Mouse (Mus musculus) lung, postnatal 0 days (tissue): Measurements from ENCODE around the gene Cgref1.

Source experiments
- CTCF ChIP-seq: IDR thresholded peaks from 2 replicates; pipeline ENCODE4 v1.5.1; 2016; ENCODE audit warnings: antibody characterized with exemption, mild to moderate bottlenecking
- EP300 ChIP-seq: IDR thresholded peaks from 2 replicates; pipeline ENCODE4 v1.6.1; 2016; ENCODE audit warnings: antibody characterized with exemption, mild to moderate bottlenecking, control low read depth

- no peak for TF ChIP-seq CTCF
- TF ChIP-seq EP300, result no peak
These were observed 37.9 kb downstream of the Cgref1 start, which contains the start of gene Ost4 for GRCm38 (mm10) chr5:30907413-30908059.
